Mouse (Mus musculus): ENCODE measurements around the gene Kmt5c. TPM values are rescaled to one million over a fixed set of nuclear protein-coding genes. Genes with fewer than 3 reads are reported as not detected.

Gene Kmt5c
- polyA plus RNA-seq, 1 experiment from 2014 or later, result 58.2 TPM

GRCm38 (mm10) chr7:4776861-4777830 is 37.2 kb downstream of the Kmt5c start:
- peaks cover 15% of the 10 kb centered on the region; the same call in 1 of the 2 replicates for H3K4me1 ChIP-seq
- WGBS, result 1% methylated on average over 53 of the region's 56 CpGs
- peak; percentile 71 for ATAC-seq (ENCODE audit: insufficient number of reproducible peaks, low FRiP score, low TSS enrichment, low read depth)
- peaks cover 52% of the 10 kb centered on the region for H3K27me3 ChIP-seq
- peak overlapping the region; percentile 37 for H3K4me3 ChIP-seq (replicated peaks)
- H3K9me3 ChIP-seq (replicated peaks), result no peaks in the 10 kb centered on the region
- H3K4me2 ChIP-seq (replicated peaks), result peak overlapping the region; percentile 65
- H3K27ac ChIP-seq (replicated peaks), result no peak overlapping the region
- no peaks in the 10 kb centered on the region for H3K36me3 ChIP-seq
- H3K9ac ChIP-seq, result peak overlapping the region; percentile 26; the same call in 1 of the 2 replicates

DNA sequence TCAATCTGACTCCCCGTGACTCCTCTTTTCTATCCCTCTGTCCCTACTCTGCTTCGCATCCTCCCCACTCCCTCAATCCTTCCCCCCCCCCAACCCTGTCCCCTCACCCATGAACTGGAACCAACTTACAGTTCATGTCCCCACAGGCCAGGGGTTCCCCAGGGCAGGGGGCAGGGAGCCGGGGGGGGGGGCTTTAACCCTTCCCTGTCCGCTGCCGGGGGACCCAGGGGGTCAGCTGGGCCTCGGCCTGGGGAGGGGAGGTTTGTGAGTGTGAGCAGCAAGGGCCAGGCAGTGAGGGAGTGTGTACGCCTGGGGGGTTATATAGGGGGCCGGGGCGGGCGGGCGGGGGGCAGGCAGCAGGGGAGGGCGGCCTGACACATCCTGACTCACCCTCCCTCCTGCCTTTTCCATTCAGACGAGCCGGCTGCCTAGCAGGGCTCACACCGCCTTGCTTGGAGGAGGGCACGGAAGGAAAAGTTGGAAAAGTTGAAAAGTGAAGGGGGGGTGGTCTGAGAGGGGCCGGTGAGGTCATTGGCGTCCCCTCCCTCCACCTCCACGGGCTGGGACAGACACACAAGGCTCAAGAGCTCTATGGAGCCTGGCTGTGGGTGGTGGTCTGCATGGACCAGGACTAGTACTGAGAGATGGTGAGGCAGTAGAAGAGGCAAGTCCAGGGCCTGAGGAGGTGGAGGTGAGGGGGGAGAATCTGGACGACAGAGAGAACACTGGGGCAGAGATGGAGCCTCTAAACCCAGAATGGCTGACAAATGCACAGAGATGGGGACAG is 38.1 kb downstream of the Kmt5c start:
- ATAC-seq (ENCODE audit: insufficient number of reproducible peaks, low FRiP score, low TSS enrichment, low read depth), result no peak
- Histone ChIP-seq H3K4me2 (replicated peaks) (peak overlapping the region; percentile 65; the same call in 1 of the 2 replicates), H3K27me3 (peaks cover 52% of the 10 kb centered on the region), H3K36me3 (no peaks in the 10 kb centered on the region), H3K27ac (replicated peaks) (no peak overlapping the region), H3K9me3 (replicated peaks) (no peaks in the 10 kb centered on the region), H3K4me3 (replicated peaks) (peak overlapping the region; percentile 37; the same call in 1 of the 2 replicates), H3K4me1 (peaks cover 15% of the 10 kb centered on the region; the same call in 1 of the 2 replicates), H3K9ac (no peak overlapping the region)
- 6% methylated on average over 18 of the region's 20 CpGs for WGBS

DNA sequence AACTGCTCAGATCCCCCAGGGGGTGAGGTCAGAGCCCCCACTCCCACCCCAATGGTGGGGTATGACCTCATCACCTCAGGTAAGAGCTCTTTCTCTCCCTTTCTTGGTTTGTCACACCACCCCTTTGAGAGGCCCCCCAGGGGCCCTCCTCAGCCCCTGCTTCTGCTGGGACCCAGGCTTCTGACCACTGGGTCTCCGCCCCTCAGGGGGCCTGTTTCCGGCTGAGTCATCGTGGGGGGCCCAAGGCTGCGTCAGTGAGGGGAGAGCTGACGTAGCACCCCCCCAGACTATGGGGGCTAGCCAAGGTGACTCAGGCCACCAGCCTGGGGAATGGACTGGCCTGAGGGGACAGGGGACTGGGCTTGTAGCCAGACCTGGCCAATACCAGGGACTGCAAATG is 40.0 kb downstream of the Kmt5c start:
- Histone ChIP-seq H3K27me3 (peaks cover 47% of the 10 kb centered on the region), H3K4me1 (peaks cover 15% of the 10 kb centered on the region; the same call in 1 of the 2 replicates), H3K4me2 (replicated peaks) (no peak overlapping the region), H3K27ac (replicated peaks) (no peak overlapping the region), H3K9ac (no peak overlapping the region), H3K4me3 (replicated peaks) (no peak overlapping the region), H3K9me3 (replicated peaks) (no peaks in the 10 kb centered on the region), H3K36me3 (no peaks in the 10 kb centered on the region)
- 28% methylated on average over 5 of the region's 5 CpGs for WGBS
- no peak for ATAC-seq (ENCODE audit: insufficient number of reproducible peaks, low FRiP score, low TSS enrichment, low read depth)

DNA sequence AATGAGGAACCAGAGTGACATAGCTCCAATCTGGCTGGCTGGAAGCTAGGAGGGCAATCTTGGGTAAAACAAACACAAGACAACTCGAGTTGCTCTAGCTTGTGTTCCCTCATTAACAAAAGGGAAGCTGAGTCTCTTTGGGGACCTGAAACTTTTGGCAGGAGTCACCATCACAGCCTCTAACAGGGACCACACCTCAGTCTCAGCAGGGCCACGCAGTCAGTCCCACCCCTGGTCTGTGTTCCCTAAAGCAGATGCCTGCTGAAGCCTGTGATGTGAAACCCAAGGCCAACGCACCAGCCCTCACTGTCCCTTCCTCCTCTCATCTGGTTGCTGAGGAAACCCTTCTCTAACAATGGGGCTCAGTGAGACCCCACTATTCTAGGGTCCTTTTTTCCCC is 42.2 kb downstream of the Kmt5c start:
- Histone ChIP-seq H3K27ac (replicated peaks) (no peak overlapping the region), H3K27me3 (peaks cover 26% of the 10 kb centered on the region), H3K4me2 (replicated peaks) (no peak overlapping the region), H3K9ac (no peak overlapping the region), H3K36me3 (no peaks in the 10 kb centered on the region), H3K4me1 (peaks cover 8% of the 10 kb centered on the region; the same call in 1 of the 2 replicates), H3K9me3 (replicated peaks) (no peaks in the 10 kb centered on the region), H3K4me3 (replicated peaks) (no peak overlapping the region)
- 53% methylated on average over 3 of the region's 3 CpGs for WGBS
- ATAC-seq (ENCODE audit: insufficient number of reproducible peaks, low FRiP score, low TSS enrichment, low read depth), result no peak

DNA sequence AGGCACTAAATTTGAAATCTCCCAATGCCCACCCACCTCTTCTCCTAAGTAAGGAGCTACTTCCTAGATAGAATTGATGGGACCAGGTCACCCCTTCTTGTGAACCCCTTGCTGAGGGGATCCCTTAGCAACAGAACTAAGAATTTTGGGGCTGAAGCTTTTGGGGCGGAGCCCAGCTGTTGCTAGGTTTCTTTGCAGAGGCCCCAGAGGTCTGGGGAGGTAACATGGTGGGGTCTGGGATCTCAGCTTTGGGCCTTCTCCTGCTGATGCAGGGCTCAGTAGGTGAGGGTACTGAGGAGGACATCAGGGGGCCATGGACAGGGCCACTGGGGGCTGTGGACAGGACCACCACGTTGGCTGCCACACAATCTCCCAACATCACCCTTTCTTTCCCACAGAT is 42.8 kb downstream of the Kmt5c start, which contains the start of the genes Il11 and Tmem190:
Gene Il11 (minus strand): TSS at position 101 of the 400 bp plus-strand sequence.
Gene Tmem190 (plus strand): TSS at position 179 of the 400 bp plus-strand sequence.
- Histone ChIP-seq H3K36me3 (no peaks in the 10 kb centered on the region), H3K4me2 (replicated peaks) (no peak within 1 kb of the TSS), H3K4me1 (peaks cover 2% of the 10 kb centered on the region; the same call in 1 of the 2 replicates), H3K9ac (no peak within 1 kb of the TSS), H3K9me3 (replicated peaks) (no peaks in the 10 kb centered on the region), H3K4me3 (replicated peaks) (no peak within 1 kb of the TSS), H3K27ac (replicated peaks) (no peak within 1 kb of the TSS), H3K27me3 (peaks cover 20% of the 10 kb centered on the region)
- 79% methylated on average over 2 of the region's 2 CpGs for WGBS
- no peak for ATAC-seq (ENCODE audit: insufficient number of reproducible peaks, low FRiP score, low TSS enrichment, low read depth)

DNA sequence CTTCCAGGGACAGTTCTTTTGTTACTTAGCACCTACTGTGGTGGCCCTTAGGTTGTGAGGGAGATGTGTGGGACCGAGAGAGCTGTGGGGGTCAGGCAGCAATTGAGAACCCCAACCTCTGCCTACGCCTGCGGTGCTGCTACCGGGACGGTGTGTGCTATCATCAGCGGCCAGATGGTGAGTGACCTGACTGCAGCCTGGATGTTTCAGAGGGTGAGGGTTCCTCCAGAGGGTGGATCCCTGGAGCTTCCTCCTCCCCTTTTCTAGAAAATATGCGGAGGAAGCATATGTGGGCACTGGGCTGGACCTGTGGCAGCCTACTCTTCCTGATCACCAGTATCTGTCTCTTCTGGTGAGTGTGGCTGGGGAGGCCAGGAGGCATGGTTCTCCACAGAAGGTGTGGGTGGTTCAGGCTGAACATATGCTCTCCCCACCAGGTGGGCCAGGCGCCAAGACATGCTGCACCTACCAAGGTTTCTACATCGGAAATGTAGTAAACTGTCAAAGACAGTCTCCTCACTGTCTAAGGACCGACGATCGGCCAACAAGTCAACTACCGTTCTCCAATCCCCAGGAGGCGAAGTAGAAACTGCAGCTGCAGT is 43.9 kb downstream of the Kmt5c start:
- H3K36me3 ChIP-seq, result no peaks in the 10 kb centered on the region
- H3K4me2 ChIP-seq (replicated peaks), result no peak overlapping the region
- no peak overlapping the region for H3K27ac ChIP-seq (replicated peaks)
- H3K4me3 ChIP-seq (replicated peaks), result no peak overlapping the region
- H3K27me3 ChIP-seq, result peaks cover 9% of the 10 kb centered on the region
- ATAC-seq (ENCODE audit: insufficient number of reproducible peaks, low FRiP score, low TSS enrichment, low read depth), result no peak
- peaks cover 7% of the 10 kb centered on the region for H3K4me1 ChIP-seq
- no peak overlapping the region for H3K9ac ChIP-seq
- no peaks in the 10 kb centered on the region for H3K9me3 ChIP-seq (replicated peaks)
- WGBS, result 75% methylated on average over 14 of the region's 14 CpGs

DNA sequence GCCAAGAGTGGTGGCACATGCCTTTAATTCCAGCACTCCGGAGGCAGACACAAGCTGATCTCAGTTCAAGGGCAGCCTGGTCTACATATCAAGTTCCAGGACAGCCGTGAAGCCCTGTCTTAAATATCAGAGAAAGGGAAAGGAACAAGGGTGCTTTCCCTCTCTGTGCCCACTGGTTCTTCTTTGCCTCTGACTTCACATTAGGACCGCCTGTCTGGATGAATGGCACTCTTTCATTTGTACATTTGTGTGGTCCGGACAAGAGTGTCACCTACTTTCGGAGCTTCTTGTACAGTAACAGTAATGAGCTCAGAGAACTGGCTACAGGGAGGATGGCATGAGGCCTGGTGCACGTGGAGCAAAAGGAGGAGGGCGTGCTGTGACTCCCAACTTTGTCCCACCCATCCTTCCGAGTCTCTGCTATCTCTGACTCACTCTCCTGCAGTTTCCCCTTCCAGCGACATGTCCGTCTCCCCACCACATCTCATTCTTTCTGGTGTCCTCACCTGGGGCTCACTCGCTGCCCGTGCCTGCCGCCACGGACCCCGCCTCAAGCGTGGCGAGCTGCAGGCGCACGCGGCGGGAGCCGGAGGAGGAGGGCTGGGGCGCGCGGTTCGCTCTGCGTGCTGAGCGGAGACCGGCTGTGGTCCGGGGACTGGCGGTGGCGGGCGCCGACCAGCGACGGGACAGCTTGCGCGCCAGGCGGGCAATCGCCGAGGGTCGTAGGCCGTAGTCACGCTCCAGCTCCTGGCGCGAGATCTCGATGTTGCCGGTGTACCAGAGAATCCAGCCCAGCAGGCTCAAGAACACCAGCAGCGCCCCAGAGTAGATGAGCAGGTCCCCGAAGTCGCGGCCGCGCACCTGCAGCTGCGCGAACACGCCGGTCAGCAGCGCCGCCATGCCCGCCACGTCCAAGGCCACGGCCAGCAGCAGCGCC is 48.9 kb downstream of the Kmt5c start:
- Histone ChIP-seq H3K4me3 (replicated peaks) (peak overlapping the region; percentile 57), H3K9ac (peak overlapping the region; percentile 60), H3K9me3 (replicated peaks) (no peaks in the 10 kb centered on the region), H3K36me3 (0 out of 2 replicates have a peak, but pooled peaks cover under 1% of the 10 kb centered on the region), H3K27me3 (peaks cover 10% of the 10 kb centered on the region), H3K27ac (replicated peaks) (peak overlapping the region; percentile 40), H3K4me2 (replicated peaks) (peak overlapping the region; percentile 92), H3K4me1 (peaks cover 14% of the 10 kb centered on the region)
- 1% methylated on average over 64 of the region's 64 CpGs for WGBS
- ATAC-seq (ENCODE audit: insufficient number of reproducible peaks, low FRiP score, low TSS enrichment, low read depth), result peak; percentile 53

- H3K4me1 ChIP-seq, result peaks cover 22% of the 10 kb centered on the region
- H3K27me3 ChIP-seq, result peaks cover 10% of the 10 kb centered on the region
- peak within 1 kb of the TSS; percentile 92 for H3K4me2 ChIP-seq (replicated peaks)
- 0 out of 2 replicates have a peak, but pooled peaks have one; percentile 26 for ATAC-seq (ENCODE audit: insufficient number of reproducible peaks, low FRiP score, low TSS enrichment, low read depth)
- H3K36me3 ChIP-seq, result peaks cover 8% of the 10 kb centered on the region; the same call in 1 of the 2 replicates
- H3K4me3 ChIP-seq (replicated peaks), result peak within 1 kb of the TSS; percentile 57
- no peaks in the 10 kb centered on the region for H3K9me3 ChIP-seq (replicated peaks)
- 7% methylated on average over 40 of the region's 40 CpGs for WGBS
- peak within 1 kb of the TSS; percentile 40 for H3K27ac ChIP-seq (replicated peaks)
- H3K9ac ChIP-seq, result peak within 1 kb of the TSS; percentile 60
Measured at GRCm38 (mm10) chr7:4789436-4789935, 49.6 kb downstream of the Kmt5c start, which contains the start of gene Tmem238. Tmem238 (minus strand) TSS chr7:4789656.

GRCm38 (mm10) chr7:4792278-4793212 is 52.6 kb downstream of the Kmt5c start, which contains the start of gene Rpl28:
Rpl28 (plus strand) TSS chr7:4792874.
- Histone ChIP-seq H3K4me2 (replicated peaks) (peak within 1 kb of the TSS; percentile 65), H3K27me3 (peaks cover 10% of the 10 kb centered on the region), H3K9me3 (replicated peaks) (no peaks in the 10 kb centered on the region), H3K9ac (peak within 1 kb of the TSS; percentile 93), H3K27ac (replicated peaks) (peak within 1 kb of the TSS; percentile 97), H3K4me1 (peaks cover 28% of the 10 kb centered on the region), H3K4me3 (replicated peaks) (peak within 1 kb of the TSS; percentile 87), H3K36me3 (peaks cover 36% of the 10 kb centered on the region)
- ATAC-seq (ENCODE audit: insufficient number of reproducible peaks, low FRiP score, low TSS enrichment, low read depth), result peak; percentile 89
- under 1% methylated on average over 53 of the region's 54 CpGs for WGBS
